Mouse (Mus musculus): ENCODE data around the gene Tec. TPM values are rescaled to one million over a fixed set of nuclear protein-coding genes. Genes with fewer than 3 reads are reported as not detected.

Tec gene
- polyA plus RNA-seq, 1 experiment = 3.9 TPM

GRCm38 (mm10) chr5:72886458-72887222 lies 18.4 kb upstream of the Tec start:
- DNase-seq (ENCODE audit: low read depth) = peak; percentile 35
- no peak for TF ChIP-seq CTCF (IDR thresholded peaks at IDR 0.05; ENCODE audit: borderline replicate concordance, extremely low read depth, insufficient read depth, insufficient read length)
- no peak for TF ChIP-seq POLR2A (IDR thresholded peaks at IDR 0.05; ENCODE audit: borderline replicate concordance, extremely low read depth, insufficient read depth, insufficient read length, poor library complexity, severe bottlenecking)

- TF ChIP-seq CTCF (IDR thresholded peaks at IDR 0.05; ENCODE audit: borderline replicate concordance, extremely low read depth, insufficient read depth, insufficient read length) (no peak), POLR2A (IDR thresholded peaks at IDR 0.05; ENCODE audit: borderline replicate concordance, extremely low read depth, insufficient read depth, insufficient read length, poor library complexity, severe bottlenecking) (no peak)
- DNase-seq (ENCODE audit: low read depth) = no peak
Measured at GRCm38 (mm10) chr5:72883706-72884105, 15.4 kb upstream of the Tec start.

GRCm38 (mm10) chr5:72882412-72882765 lies 14.1 kb upstream of the Tec start:
- TF ChIP-seq CTCF (IDR thresholded peaks at IDR 0.05; ENCODE audit: borderline replicate concordance, extremely low read depth, insufficient read depth, insufficient read length) = no peak
- no peak for TF ChIP-seq POLR2A (IDR thresholded peaks at IDR 0.05; ENCODE audit: borderline replicate concordance, extremely low read depth, insufficient read depth, insufficient read length, poor library complexity, severe bottlenecking)
- DNase-seq (ENCODE audit: low read depth) = no peak

- DNase-seq (ENCODE audit: low read depth) = no peak
- TF ChIP-seq POLR2A (IDR thresholded peaks at IDR 0.05; ENCODE audit: borderline replicate concordance, extremely low read depth, insufficient read depth, insufficient read length, poor library complexity, severe bottlenecking) (no peak), CTCF (IDR thresholded peaks at IDR 0.05; ENCODE audit: borderline replicate concordance, extremely low read depth, insufficient read depth, insufficient read length) (no peak)
Measured at GRCm38 (mm10) chr5:72881748-72882411, 13.6 kb upstream of the Tec start.

- no peak for DNase-seq (ENCODE audit: low read depth)
- TF ChIP-seq CTCF (IDR thresholded peaks at IDR 0.05; ENCODE audit: borderline replicate concordance, extremely low read depth, insufficient read depth, insufficient read length) (no peak), POLR2A (IDR thresholded peaks at IDR 0.05; ENCODE audit: borderline replicate concordance, extremely low read depth, insufficient read depth, insufficient read length, poor library complexity, severe bottlenecking) (no peak)
Measured at GRCm38 (mm10) chr5:72879736-72880135, 11.5 kb upstream of the Tec start.

GRCm38 (mm10) chr5:72871114-72871513 lies 2.8 kb upstream of the Tec start:
- DNase-seq (ENCODE audit: low read depth) = no peak
- TF ChIP-seq CTCF (IDR thresholded peaks at IDR 0.05; ENCODE audit: borderline replicate concordance, extremely low read depth, insufficient read depth, insufficient read length) = peak; percentile 39; the same call in 1 of the 2 replicates
- no peak for TF ChIP-seq POLR2A (IDR thresholded peaks at IDR 0.05; ENCODE audit: borderline replicate concordance, extremely low read depth, insufficient read depth, insufficient read length, poor library complexity, severe bottlenecking)

GRCm38 (mm10) chr5:72869779-72870608 lies 1.7 kb upstream of the Tec start:
- DNase-seq (ENCODE audit: low read depth) = no peak
- TF ChIP-seq CTCF (IDR thresholded peaks at IDR 0.05; ENCODE audit: borderline replicate concordance, extremely low read depth, insufficient read depth, insufficient read length) (no peak), POLR2A (IDR thresholded peaks at IDR 0.05; ENCODE audit: borderline replicate concordance, extremely low read depth, insufficient read depth, insufficient read length, poor library complexity, severe bottlenecking) (no peak)

GRCm38 (mm10) chr5:72867036-72867672 lies 1.1 kb downstream of the Tec start:
- TF ChIP-seq POLR2A (IDR thresholded peaks at IDR 0.05; ENCODE audit: borderline replicate concordance, extremely low read depth, insufficient read depth, insufficient read length, poor library complexity, severe bottlenecking) (no peak), CTCF (IDR thresholded peaks at IDR 0.05; ENCODE audit: borderline replicate concordance, extremely low read depth, insufficient read depth, insufficient read length) (no peak)
- no peak for DNase-seq (ENCODE audit: low read depth)

- no peak for DNase-seq (ENCODE audit: low read depth)
- TF ChIP-seq POLR2A (IDR thresholded peaks at IDR 0.05; ENCODE audit: borderline replicate concordance, extremely low read depth, insufficient read depth, insufficient read length, poor library complexity, severe bottlenecking) (no peak), CTCF (IDR thresholded peaks at IDR 0.05; ENCODE audit: borderline replicate concordance, extremely low read depth, insufficient read depth, insufficient read length) (no peak)
Measured at GRCm38 (mm10) chr5:72866260-72866905, 1.9 kb downstream of the Tec start.

- no peak for DNase-seq (ENCODE audit: low read depth)
- TF ChIP-seq CTCF (IDR thresholded peaks at IDR 0.05; ENCODE audit: borderline replicate concordance, extremely low read depth, insufficient read depth, insufficient read length) = no peak
- no peak for TF ChIP-seq POLR2A (IDR thresholded peaks at IDR 0.05; ENCODE audit: borderline replicate concordance, extremely low read depth, insufficient read depth, insufficient read length, poor library complexity, severe bottlenecking)
Measured at GRCm38 (mm10) chr5:72864654-72865178, 3.6 kb downstream of the Tec start.
